Mouse (Mus musculus) kidney, postnatal 14 days (tissue): ENCODE data around the gene Mfsd2b.

Source experiments
- DNase-seq: peaks from one replicate; pipeline ENCODE4 v3.0.0; 2022; ENCODE audit warnings: mixed read lengths

The Mfsd2b gene

DNA sequence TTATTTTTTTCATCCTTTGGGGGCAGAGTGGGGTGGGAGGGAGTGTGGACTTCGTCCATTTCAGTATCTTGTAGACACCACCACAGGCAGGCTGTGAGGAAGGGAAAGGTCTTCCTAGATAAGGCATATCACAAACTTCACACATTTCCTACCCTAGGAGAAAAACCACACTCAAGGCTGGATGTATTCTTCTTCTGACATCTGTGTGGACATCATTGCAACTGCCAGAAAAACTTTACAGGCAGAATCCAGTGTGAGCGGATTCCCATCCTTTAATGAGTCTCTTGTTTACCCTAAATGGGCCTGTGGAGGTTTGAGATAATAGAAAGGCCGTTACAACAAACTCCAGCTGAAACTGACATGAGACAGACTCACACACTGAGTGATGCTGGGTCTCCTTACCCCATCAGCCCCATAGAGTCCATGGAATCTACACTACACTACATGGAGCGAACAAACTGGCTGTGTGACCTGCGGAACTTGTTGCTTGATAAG lies 1.1 kb downstream of the Mfsd2b start:
- no peak for DNase-seq

DNA sequence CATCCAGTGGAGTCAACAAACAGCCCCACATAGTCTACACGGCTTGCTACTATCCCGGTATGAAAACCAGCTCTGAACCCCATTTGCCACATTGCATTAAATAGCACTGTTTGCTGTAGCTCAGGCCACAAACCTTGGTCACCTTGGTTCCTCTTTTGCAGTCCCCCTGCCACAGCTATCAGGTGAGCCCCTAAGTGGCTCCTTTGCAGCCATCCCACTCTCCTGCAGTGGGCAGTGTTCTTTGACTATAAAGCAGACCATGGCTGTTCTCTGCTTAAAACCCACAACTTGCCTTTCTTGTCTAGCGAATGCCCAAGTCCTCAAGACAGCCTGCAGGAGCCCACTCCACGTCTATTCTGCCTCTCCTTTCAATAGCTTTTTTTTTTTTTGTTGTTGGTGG lies 1.9 kb downstream of the Mfsd2b start:
- DNase-seq, result no peak

DNA sequence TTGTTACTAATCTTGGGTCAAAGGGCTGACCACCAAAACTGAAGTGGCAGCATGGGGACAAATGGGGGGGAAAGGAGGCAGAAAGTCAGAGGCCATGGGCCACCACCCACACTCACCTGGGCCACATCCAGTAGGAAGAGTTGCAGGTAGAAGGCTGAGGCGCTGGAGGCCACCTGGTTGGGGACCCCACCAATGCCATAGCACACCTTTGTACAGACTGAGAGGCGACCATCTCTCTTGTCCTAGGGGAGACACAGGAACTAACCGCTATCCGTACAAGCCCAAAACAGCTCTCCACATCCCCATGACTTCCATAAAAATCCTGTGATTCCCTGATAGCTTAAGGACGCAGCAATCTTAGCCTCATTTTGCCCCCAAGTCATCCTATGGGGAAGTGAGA lies 2.9 kb downstream of the Mfsd2b start:
- no peak for DNase-seq

DNA sequence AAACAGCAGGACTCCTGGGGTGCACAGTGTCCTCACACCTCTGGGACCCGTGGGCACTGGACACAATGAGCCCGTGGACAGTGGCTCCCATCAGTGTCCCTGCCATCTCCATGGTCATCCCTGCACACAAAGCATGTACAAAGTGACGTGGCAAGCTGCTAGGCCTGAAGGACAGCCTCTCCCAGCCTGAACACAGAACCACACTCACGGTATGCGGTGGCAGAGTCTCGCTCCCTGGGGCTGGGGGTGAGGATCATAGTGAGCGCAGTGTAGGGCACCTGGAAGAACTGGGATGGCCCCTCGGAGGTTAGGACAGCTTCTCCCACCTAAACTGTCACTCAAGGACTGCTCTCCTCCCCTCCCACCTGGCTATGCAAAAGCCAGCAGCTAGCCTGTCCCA lies 5.2 kb downstream of the Mfsd2b start:
- DNase-seq, result no peak

DNA sequence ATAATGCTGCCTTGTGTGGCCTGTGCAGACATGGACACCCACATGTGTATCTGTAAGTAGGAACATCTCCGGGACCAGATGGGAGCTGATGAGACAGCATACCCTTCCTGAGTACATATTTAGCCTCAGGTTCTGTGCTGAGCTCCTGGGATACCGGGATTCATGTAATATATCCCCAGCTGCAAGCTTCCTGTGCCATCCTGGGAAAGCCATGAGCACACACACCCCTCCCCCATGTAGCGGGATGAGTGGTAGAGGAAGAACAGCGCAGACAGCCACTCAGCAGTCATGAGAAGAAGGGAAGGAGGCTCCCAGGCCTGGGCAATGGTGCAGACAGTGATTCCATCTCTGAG lies 9.8 kb downstream of the Mfsd2b start:
- DNase-seq, result no peak

DNA sequence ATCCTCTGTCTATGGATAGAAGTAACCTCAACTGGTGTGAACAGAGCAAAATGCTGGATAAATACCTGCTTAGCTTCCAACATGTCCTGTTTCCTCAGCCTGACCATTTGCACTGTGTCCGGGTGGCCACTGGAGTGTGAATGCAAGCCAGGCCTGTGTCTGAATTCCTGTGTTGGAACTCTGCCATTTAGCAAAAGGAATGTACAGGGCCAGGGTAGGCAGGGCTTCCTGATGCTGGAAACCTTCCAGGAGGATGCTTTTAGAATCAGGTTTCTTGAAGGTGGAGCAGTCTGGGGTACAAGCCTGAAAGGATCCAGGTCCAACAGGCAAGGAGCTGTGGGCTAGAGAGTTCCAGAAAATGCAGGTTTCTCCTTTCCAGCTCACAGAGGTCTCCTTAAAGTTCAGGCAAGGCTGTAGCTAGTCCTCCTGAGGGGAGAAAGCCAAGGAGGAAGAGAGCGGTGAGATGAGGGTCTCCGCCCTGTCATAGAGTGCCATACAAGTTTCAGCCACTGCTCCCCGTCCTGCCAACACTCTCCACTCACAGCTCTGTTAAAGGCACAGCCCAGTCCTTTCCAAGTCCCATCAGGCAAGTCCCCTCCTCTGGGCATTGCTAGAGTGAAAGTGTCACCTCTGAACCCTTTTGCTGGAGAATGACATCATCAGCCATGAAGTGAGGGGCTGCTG lies 10.4 kb downstream of the Mfsd2b start:
- DNase-seq, result peak; percentile 89

DNA sequence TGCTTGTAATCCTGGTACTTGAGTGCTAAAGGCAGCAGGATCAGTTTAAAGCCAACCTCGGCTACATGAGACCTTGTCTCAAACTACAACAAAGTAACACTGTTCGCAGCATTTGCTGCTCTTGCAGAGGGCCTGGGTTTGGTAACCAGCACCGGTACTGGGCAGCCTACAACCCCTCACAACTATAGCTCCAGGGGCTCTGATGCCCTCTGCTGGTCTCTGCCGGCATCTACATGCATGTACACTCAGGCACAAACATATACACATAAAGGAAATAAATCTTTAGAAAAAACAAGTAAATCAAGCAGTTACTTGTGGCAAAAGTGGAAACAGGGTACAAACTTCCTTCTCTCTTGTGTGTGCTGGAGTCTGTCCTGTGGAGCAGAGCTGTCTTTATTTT lies 11.5 kb downstream of the Mfsd2b start:
- no peak for DNase-seq

DNA sequence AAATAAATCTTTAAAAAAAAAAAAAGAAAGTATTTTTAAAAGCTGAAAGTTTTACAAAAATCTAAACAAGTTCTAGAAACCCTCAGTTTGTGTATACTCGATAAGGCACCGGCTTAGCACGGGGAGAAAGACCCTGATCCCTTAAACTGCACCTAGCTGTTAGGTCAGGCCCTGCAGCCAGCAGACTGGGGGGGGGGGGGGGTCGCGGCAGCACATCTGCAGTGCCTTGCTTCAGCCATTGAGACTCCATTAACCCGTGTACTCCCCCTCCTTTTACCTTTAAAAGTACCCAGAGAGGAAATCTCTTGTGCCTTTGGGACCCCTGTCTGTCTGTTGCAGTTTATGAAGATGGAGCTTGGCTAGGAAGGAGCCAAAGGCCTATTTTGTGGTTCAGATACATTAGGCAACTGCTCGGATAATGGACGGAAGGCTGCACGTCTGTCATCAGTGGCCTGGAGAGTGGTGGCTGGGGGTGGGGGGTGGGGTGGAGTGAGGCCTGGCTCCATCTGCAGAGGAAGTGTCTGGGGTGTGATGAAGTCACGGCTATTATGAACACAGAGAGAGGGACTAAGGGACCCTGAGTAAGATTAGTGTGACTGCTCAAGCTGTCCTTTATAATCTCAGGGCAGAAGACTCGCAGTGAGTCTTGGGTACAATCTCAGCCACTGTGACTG lies 14.8 kb downstream of the Mfsd2b start:
- DNase-seq, result no peak

DNA sequence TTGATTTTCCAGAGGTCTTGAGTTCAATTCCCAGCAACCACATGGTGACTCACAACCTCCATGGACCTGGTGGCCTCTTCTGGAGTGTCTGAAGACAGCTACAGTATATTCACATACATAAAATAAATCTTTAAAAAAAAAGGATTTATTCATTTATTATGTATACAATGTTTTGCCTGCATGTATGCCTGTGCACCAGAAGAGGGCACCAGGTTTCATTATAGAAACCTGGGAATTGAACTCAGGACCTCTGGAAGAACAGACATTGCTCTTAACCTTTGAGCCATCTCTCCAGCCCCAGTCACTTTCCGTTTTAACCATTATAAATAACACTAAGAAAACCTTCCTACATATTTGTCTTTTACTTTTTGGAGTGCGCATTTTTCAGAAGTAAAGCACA lies 17.3 kb downstream of the Mfsd2b start:
- DNase-seq, result no peak

DNA sequence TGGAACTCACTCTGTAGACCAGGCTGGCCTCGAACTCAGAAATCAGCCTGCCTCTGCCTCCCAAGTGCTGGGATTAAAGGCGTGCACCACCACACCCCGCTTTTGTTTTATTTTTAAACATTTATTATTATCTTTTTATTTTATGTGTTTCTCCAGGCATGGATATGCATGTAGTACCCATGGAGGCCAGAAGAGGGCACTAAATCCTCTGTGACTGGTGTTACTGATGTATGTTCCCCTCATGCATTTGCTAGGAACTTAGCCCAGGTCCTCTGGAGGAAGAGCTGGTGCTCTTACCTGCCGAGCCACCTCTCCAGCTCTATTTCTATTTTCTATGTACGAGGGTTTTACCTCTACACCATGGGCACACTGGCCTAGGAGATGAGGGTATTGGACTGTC lies 18.0 kb downstream of the Mfsd2b start:
- no peak for DNase-seq

DNA sequence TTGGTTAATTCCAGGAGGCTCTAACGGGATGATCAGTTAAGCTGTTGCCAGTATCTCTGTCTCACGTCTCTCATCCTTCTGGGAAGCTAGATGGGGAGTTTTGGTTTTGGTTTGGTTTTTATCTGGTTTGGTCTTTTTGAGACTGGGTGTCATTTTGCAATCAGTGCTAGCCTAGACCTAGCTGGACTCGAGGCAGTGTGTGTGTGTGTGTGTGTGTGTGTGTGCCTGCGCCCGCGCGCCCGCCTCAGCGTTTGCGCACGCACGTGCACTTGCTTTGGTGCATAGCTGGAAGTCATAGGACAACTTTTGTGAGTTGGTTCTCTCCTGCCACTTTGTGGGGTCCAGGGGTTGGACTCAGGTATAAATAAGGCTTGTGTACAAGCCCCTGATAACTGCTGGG lies 30.4 kb downstream of the Mfsd2b start:
- DNase-seq, result peak; percentile 54

DNA sequence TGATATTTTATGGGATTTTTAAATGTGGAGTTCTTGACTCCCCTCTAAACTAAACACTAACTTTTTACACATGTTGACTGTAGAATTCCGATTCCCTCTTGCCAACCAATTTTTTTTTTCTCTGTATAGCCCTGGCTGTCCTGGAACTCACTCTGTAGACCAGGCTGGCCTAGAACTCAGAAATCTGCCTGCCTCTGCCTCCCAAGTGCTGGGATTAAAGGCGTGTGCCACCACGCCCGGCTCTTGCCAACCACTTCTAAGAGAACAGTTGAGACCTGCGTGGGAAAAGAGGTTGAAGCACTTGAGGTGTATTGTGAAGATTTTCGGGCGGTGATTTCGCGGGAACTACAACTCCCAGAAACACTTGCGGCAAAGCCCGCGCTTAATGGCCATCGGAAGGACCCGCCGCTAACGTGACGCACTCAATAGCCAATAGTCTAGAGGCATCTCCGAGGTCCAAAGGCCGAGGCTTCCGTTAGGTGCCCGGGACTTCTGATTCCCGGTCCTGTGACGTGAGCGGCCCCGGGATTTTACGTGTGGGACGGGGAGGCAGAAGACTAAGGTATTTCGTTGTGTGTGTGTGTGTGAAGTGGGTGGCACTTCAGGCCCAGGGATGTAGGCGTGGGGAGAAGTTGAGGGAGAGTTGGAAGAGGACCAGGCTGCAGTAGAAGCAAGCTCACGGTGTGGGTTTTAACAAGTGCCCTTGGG lies 31.1 kb downstream of the Mfsd2b start, which contains the start of gene Wdcp:
TSS of gene Wdcp (plus strand) at position 414 of the 708 bp plus-strand sequence.
- peak; percentile 94 for DNase-seq

DNA sequence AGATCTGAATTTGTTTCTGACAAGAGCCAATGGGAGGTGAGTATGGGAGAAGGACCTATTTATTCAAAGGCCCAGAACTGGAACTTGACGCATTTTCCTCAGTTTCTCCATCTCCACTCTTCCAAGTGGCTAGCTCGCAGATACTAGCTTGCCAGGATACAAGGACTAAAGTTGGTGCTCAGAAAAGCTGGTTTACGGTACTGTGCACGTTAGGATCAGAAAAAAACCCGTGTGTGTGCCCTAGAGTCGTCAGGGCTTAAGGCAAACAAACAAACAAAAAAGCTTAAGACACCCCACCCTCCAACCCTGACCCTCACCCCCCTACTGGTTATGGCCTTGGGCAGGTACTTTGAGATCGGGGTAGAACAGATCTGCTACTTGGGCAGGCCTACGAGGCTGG lies 31.7 kb downstream of the Mfsd2b start:
- DNase-seq, result no peak

DNA sequence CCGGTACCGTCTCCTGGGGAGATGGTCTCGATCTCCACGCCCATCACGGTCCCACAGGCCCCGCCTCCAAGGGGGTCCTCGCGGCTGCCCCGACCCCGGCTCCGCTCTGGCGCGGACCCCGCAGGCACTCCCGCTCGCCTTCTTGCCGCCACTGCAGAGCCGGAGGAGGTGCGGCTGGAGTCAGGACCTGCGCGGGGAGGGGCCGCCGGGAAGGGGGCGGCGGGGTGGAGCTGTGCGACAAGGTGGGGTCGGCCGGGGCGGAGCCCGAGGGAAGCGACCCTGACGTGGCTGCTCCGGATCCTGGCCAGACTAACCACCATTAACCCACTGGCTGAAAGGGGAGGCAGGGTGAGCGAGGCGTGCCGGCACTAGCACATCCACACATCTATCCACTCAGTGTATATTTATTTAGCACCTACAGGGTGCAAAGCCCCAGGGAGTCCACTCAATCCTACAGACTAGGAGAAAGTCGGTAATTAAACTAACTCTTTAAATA lies 32.7 kb downstream of the Mfsd2b start, which contains the start of gene Fkbp1b:
TSS of gene Fkbp1b (minus strand) at position 200 of the 496 bp plus-strand sequence.
- DNase-seq, result peak; percentile 78

DNA sequence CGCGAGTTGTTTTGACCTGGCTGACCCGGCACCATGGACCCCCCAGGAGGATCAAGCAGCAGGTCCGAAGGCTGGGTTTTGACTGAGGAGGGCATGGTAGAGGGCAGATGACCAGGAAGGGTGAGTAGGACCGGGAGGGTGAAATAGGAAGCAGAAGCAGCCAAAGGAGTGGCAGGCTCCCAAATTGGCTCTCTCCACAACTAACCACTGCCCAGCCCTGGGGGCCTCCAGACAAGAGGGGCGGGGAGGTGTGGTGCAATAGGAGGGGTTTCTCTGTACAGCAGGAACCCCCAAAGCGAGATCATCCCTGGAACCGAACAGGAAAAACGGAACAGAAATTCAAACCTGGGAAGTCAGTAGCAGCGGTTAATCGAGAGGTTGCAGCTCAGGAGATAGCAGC lies 33.4 kb downstream of the Mfsd2b start:
- DNase-seq, result no peak

DNA sequence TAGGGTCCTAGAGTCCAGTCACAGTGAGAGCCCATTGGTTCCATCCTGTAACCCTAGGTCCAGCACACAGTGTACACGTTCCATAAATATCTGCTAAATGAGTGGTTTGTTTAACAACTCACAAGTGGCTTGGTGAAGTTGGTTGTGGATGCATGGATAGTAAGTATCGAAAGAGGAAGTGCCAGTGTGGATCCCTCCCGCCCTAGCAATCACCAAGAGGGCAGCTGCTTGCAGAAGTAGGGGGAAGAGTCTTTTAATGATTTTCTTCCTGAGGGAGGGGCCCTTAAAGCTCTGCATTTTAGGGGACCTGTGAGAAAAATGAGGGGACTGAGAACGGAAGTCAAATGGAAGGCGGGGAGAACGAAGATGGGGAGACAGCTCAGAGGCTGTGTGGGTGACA lies 34.1 kb downstream of the Mfsd2b start:
- DNase-seq, result no peak

DNA sequence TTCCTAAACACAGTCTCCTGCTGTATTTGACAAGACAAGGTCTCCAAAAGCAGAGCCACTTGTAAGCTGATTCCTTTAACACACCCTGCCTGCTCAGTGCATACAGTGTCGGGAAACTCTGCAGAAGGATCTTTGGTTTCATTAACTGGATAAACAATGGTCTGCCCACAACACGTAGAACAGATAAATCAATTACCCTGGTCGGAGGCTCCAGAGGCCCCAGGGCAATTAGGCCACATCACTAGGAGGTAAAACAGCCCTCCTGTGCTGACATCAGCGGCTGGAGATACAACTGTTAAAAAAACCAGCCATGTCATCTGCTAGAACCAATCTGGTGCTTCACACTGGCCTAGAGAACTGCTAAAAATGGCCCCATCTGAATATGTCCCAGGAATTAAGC lies 37.2 kb downstream of the Mfsd2b start:
- no peak for DNase-seq

DNA sequence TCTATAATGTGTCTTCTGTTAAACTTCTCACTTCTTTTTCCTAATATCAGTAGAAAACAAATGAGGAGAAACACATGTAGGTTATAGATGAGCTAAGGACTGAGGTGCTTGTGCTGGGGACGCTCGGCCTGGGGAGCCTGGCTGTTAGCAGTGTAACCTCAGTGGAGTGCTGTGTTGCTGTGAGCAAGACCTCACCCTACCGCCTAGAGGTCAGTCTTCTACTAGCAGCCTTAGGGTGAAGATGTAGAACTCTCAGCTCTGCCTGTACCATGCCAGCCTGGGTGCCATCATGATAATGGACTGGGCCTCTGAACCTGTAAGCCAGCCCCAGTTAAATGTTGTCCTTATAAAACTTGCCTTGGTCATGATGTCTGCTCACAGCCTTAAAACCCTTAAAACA lies 46.9 kb downstream of the Mfsd2b start:
- DNase-seq, result no peak

DNA sequence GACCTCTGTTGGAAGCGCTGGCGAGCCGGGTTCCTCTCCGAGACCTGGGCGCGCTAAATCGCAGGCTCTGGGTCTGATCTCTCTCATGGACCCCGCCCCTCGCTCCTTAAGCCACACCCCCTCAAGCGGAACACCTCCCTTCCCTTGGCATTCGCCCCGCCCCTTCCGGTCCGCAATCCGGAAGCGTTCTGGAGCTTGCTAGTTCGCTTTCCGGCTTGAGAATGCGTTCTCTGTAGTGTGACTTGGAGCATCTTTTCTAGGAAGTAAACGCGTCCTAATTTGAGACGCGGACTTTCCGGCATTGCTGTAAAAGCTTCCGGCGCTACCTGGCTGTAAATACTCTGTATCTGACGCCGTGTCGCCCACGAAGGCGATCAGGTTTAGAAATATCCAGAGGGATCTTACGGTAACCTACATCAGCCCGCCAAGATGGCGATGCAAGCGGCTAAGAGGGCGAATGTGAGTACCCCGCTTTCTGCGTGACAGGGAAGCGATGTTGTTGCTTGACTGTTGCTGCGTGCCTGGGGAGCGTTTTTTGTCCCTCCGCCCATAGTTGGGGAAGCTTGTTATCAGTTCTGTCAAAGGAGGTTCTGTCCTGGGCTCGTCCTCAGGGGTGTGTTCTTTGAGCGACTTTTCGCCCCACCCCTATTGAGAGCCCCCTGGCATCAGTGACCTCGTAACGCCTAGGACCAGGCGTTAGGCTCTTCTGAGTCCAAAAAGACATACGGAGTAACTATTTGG lies 56.6 kb downstream of the Mfsd2b start, which contains the start of gene Sf3b6:
TSS of gene Sf3b6 (plus strand) at position 184 of the 741 bp plus-strand sequence.
- DNase-seq, result peak; percentile 98

DNA sequence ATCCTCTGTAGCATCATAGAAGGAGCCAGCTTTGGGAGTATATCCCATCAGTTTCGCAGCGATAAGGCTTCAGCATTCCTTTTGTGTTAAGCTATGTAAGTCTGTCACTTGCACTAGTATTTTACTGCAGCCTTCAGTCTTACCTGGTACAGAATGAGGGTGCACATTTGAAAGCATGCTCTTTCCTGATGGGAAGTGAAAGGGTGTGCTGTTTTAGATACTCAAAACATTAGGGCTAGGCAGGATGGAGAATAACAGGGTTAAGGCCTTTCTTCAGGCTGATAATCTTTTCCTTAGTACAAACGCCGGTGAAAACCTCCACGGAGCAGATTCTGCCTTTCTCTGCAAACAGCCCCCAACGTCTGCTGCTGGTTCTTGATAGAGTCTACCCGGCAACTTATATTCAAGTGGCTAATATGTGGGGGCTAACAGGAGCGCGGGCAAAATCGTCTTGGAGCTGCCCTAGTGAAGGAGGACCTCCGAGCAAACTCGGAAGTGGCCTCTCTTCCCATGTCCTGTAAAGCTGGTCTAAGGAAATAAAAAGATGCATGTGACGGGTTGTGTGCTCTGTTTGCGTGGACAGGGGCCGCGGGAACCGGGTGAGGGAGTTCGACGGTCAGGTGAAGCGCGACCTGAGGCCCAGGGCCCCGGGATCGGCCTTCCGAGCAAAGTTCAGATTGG lies 57.3 kb downstream of the Mfsd2b start:
- no peak for DNase-seq

DNA sequence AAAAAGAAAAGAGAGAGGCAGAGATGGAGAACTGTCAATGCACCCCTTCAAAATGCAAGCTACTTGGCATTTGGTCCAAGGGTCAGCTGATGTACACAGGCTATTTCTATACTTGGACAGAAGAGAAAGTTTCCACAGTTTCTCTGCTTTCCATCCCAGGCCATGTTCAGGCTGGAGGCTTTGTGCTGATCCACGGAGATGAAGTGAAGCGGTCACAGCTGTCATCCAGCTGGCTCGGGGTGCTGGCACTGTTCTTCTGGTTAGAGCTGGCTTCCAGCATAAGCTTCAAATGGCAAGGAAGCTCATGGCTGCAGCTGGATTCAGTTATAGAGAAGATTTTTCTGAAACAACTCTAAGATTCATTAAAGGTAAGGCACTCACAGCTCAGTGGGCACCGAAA lies 60.5 kb downstream of the Mfsd2b start:
- no peak for DNase-seq
